Mouse (Mus musculus) cerebral cortex, adult 2 months (tissue): Measurements from ENCODE around the gene Pbdc1.

Source experiments
- WGBS: fragments of 180-500 bp; shearing (Covaris S2); methylation state at CpG from one replicate; pipeline ENCODE4 v1.1.7; 2018; 5-methylcytosine and 5-hydroxymethylcytosine counted together

Pbdc1 gene

DNA sequence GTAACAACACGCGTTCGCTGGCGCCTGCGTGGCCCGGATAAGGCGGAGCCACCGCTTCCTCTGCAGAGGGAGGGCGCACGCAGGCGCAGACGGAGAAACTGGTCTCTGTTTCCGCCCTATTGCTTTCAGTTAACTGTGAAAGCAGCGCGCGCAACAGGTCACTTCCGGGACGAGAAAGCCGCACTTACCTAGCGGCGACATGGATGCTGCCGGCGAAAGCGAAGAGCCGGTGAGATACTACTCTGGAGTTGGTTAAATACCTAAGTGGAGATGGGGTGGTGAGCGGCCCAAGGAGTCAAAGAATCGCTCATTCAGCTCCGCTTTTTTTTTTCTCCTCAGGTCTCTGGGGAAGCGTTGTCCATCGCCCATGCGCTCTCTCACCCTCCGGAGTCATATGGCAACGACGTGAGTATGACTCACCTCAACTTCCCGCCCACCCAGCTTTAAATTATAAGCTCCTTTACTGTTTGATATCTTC is at the start of gene Pbdc1:
Gene Pbdc1 (plus strand): TSS at position 142 of the 478 bp plus-strand sequence.
- WGBS, result 0% methylated on average over 35 of the region's 35 CpGs

GRCm38 (mm10) chrX:105037666-105038065 is 41.9 kb upstream of the Pbdc1 start:
- 43% methylated on average over 3 of the region's 3 CpGs for WGBS

DNA sequence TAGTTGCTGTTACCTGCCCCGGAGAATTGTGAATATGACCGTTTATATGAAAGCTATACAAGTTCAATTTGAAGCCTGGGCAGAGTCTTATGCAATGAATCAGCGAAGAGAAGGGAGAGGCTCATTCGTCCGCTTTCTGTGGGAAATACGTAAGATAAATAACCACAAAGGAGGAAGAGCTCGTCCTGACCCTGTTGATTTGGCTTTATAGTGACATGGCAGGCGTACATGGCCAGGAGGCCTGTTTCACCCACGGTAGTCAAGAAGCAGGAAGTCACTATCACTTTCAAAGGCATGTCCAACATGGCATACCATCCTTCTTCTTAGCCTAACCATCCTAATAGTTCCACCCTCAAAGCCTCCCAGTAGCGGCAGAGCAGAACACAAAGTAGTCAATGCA is 15.3 kb upstream of the Pbdc1 start:
- 87% methylated on average over 10 of the region's 10 CpGs for WGBS

GRCm38 (mm10) chrX:105064801-105065200 is 14.8 kb upstream of the Pbdc1 start:
- 92% methylated on average over 4 of the region's 4 CpGs for WGBS

- under 1% methylated on average over 32 of the region's 32 CpGs for WGBS
These were observed 9.7 kb upstream of the Pbdc1 start for GRCm38 (mm10) chrX:105069671-105070503.

GRCm38 (mm10) chrX:105079151-105079550 is 405 bp upstream of the Pbdc1 start:
- 3% methylated on average over 12 of the region's 12 CpGs for WGBS

GRCm38 (mm10) chrX:105080096-105080495 is 540 bp downstream of the Pbdc1 start:
- 7% methylated on average over 8 of the region's 8 CpGs for WGBS

DNA sequence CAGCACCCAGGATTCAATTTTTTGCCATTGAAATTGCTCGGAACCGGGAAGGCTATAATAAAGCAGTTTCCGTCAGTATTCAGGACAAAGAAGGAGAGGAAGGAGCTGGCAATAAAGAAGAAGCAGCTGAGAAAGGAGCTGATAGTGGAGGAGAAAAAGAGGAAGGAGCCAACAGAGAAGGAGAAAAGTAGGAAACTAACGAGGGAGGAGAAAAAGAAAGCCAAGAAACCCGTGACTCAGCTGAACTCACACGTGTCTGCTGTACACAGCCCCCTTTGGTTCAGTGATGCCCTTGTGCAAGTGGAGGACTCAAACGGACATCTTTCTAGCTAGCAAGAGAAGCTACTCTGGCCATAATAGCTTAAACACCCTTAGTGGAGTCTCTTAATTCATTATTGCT is 3.5 kb downstream of the Pbdc1 start:
- WGBS, result 74% methylated on average over 7 of the region's 7 CpGs

GRCm38 (mm10) chrX:105104175-105104574 is 24.6 kb downstream of the Pbdc1 start:
- 44% methylated on average over 5 of the region's 5 CpGs for WGBS

DNA sequence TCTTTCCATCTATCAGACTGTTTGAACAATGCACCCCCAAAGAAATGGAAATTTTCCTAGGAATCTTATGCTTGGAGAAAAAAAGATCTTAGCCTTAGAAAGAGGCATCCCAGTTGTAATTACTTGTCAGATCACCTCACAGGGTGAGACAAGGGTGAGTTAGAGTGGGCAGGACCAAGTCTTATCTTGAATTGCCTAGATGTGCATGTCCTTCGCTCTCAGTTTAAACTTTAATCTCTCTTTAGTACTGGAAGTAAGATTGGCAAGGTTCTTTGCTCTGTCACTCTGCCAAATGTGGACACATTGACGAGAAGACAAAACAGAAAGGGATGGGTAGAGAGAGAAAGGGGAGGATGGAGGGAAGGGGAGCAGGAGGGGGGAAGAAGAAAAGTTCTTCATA is 35.4 kb downstream of the Pbdc1 start:
- 61% methylated on average over 2 of the region's 2 CpGs for WGBS

DNA sequence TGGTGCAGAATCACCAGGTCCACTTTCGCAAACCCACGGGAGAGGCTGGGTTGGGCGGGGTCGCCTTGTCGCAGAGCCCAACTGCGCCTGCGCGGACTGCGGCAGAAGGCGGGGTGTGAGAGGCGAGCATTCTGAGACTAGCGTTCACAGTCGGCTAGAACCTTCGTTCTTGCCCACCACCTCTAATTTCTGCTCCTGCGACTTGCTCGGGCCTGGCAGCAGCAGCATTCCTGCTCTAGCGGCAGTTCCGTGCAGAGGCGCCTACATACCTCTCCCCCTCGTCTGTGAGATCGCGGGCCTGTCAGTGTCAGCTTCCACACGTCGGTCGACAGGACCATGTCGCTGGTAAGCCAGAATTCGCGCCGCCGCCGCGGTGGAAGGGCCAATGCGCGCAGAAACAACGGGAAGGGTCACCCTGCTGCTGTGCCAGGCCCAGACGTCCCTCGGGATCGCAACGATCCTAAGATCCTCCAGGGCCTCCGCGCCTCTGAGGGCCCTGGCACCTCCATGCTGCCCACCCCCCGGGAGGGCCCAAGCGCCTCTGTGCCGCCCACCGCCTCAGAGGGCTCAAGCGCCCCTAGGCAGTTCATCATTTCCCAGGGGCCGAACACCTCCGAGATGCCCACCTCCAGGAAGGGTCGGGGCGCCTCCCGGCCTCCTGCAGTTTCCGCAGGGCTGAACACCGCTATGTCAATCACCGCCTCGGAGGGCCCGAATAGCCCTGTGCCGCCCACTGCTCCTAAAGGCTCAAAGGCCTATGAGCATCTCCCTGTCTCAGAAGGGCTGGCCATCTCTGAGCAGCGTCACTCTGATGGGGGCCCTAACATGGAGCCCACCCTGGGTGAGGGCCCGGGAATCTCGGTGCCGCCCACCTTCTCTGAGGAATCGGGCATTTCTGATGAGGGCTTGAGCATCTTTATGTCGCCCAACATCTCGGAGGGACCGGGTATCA is 41.0 kb downstream of the Pbdc1 start, which contains the start of gene Magee1:
Gene Magee1 (plus strand): TSS at position 104 of the 952 bp plus-strand sequence.
- WGBS, result 3% methylated on average over 61 of the region's 65 CpGs

DNA sequence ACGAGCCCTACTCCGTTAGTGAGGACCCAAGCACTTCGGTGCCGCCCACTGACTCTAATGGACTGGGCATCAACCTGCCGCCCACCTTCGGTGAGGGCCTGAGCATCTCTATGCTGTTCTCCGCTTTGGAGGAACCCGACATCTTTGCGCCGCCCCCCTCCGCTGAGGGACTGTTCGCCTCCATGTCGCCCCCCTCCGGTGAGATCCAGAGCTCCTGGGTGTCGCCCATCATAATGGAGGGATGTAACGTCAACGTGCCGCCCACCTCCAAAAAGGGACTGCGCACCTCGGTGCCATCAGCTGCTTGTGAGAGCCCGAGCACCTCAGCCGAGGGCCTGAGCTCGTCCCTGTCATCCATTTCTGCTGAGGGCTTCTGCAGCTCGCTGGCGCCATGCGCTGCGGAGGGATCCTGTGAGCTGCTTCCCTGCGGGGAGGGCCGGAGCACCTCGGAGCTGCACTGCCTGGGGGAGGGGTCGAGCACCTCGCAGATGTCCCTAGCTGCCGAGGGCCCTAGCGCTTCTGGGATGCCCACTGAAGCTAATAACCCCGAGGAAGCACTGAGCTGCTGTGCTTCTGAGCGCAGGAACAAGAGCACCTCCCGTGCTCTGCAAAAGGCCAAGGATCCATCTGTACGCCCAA is 41.8 kb downstream of the Pbdc1 start:
- WGBS, result 6% methylated on average over 38 of the region's 38 CpGs

DNA sequence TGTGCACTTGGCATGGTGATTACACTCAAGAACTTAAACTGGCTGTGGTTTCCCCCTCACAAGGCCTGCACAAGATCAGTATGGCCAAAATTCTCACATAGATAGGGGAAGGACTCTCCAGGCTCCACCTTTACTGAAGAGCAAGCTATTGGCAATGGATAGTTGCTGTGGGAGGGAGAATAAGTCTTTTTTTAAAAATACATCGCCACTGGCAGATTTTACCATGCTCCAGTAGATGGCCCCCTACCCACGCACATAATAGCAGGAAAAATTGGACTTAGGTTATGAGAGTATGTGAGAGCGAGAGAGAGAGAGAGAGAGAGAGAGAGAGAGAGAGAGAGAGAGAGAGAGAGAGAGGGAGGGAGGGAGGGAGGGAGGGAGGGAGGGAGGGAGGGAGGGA is 45.3 kb downstream of the Pbdc1 start:
- 5% methylated on average over 2 of the region's 3 CpGs for WGBS

DNA sequence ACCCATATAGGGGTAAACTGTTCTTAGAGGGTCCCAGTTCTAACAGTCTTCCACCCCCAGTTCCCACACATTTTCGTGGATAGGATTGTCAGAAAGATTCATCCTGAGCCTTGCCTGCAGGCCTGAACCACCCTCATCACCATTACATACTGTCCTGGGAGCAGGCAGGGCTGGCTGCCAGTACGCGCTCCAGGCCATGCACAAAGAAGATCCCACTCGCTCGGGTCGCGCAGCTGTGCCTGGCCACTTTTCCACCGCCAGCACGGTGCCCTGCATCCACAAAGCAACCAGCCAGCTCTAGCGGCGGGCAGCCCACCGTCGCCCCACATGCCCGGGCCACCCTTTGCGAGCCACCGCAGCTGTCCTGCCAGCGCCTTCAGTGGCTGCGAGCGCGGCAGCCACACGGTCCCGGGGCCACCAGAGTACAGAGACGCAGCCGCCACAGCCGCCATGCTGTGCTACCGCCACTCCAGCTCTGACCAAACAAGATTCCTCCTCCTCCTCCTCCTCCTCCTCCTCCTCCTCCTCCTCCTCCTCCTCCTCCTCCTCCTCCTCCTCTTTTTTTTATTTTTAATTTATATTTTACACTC is 72.4 kb downstream of the Pbdc1 start:
- 48% methylated on average over 24 of the region's 26 CpGs for WGBS

GRCm38 (mm10) chrX:105165007-105165406 is 85.5 kb downstream of the Pbdc1 start:
- 75% methylated on average over 6 of the region's 6 CpGs for WGBS
